Mouse (Mus musculus): ENCODE results near the gene Prr30.
"Not testable (repeated sequence)": the region's sequence is repeated elsewhere in the genome, so short reads cannot be mapped to it uniquely, and the experiment has no call there.

Gene Prr30

DNA sequence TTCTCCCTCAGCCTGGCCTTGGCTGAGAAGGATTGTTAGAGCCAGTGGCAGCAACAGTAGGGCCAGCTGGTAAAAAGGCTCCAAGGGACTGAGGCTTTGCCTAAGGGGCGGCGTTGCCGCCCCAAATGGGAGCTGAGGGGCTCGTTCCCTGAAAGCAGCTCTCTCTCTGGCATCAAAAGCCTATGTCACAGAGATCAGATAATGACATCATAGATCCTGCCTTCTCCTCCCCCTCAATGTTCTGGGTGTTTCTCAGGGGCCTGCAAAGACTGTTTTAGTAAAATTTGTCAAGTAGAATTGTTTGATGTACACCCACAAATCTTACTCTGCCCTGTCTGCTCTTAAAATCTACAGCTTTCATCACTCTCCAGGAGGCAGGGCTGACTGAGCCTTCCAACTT, at the start of gene Prr30:
Prr30 (minus strand) TSS at position 101 of the 400 bp plus-strand sequence.
- DNase-seq (ENCODE audit: low read depth, low spot score) = no peak

- DNase-seq (ENCODE audit: low read depth, low spot score) = no peak
Measured at GRCm38 (mm10) chr14:101246793-101247192, 46.7 kb upstream of the Prr30 start.

DNA sequence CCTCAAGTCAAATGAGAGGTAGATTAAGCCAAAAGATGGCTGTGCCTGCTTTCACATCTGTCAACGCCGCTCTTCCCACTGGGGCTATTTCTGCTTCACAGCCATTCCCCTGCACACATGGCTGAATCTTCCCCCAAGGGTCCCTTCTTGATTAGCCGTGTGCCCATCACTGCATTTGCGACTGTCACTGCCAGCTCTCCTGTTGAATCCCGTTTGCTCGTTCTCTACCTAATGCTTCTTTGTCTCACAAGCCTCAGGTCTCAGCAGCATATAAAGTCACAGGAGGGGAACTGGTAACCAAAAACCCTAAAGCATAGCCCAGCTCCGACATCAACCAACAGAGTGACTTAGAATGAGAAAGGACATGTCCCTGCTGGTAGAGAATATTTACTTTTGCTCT, 45.6 kb upstream of the Prr30 start:
- DNase-seq (ENCODE audit: low read depth, low spot score) = no peak

DNA sequence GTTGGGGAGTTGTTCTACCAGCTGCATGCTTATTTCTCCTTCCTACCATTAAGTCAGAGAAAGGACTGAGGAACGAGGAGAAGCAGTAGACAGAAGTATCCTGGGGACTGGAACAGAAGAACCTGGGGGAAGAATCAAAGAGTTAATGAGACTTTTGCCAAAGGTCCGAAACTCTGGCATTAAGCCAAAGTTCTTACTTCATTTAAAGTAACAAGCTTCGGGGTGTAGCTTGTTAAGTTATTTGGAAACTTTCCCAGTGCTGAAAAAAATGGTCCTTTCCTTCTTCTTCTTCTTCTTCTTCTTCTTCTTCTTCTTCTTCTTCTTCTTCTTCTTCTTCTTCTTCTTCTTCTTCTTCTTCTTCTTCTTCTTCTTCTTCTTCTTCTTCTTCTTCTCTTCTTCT, 44.3 kb upstream of the Prr30 start:
- DNase-seq (ENCODE audit: low read depth, low spot score) = not testable (repeated sequence)

GRCm38 (mm10) chr14:101237965-101238364, 37.8 kb upstream of the Prr30 start:
- no peak for DNase-seq (ENCODE audit: low read depth, low spot score)

GRCm38 (mm10) chr14:101229068-101229467, 28.9 kb upstream of the Prr30 start:
- DNase-seq (ENCODE audit: low read depth, low spot score) = no peak

DNA sequence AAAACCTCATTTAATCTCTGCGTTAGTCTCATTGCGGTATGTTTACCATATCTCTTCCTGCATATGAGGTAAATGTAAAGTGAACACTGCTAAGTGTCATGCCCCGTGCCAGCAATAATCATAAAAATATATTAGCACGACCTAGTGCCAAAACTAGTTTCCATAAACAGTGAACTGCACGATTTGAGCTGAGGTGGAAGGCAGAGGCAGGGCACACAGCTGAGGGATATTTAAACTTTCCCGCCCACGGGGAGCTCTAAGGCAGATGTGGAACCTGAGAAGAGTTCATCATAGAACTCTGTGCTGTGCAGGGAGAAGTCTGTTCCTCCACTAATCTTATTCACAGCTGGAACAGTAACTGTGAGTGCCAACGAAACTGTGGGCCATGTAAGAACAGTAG, 22.2 kb upstream of the Prr30 start:
- no peak for DNase-seq (ENCODE audit: low read depth, low spot score)

DNA sequence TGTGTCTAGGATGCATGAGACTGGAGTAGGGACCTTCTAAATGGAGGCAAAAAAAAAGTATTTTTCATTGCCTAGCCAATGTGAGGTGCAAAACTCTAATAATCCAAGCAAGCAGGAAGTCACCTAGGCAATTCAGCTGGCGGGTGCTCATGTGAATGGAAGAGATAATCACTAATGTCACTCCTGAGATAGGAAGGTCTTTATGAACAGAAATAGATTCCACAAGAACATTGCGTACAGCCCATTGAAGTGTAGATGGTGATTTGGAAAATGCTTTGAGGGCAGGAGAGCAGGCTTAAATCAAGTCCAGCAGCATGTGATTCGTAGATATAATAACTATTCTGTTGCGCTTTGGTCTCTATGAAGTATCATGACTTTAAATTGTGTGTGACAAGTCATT, 27.9 kb downstream of the Prr30 start:
- DNase-seq (ENCODE audit: low read depth, low spot score) = no peak

Measured in CD4-positive, CD25-positive, alpha-beta regulatory T cell, adult 2 months (primary cell).